Mouse (Mus musculus): ENCODE results near the gene Foxp1.

DNA sequence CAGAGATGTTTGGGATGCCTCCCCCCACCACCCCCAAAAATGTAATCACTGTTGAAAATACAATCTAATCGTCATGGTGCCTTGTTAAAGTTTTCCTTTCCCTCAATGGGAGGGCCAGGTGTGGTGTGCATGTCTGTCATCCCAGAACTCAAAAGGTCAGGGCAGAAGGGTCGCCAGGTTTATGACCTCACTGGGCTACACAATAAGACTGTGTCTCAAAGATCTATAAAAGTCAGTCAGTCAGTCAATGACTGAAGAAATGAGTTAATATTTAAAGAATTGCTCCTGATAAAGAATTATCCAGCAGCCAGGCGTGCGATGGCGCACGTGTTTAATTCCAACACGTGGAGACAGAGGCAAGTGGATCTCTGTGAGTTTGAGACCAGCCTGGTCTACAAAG, 377.5 kb downstream of the Foxp1 start:
- TF ChIP-seq CTCF (IDR thresholded peaks at IDR 0.05; ENCODE audit: low read depth): no peak
- TF ChIP-seq EP300 (IDR thresholded peaks at IDR 0.05; ENCODE audit: low read depth): no peak
